Mouse (Mus musculus) midbrain, embryonic 10.5 days (tissue): ENCODE results near the gene Lipc. TPM values are rescaled to one million over a fixed set of nuclear protein-coding genes. Genes with fewer than 3 reads are reported as not detected.

ENCODE experiments used
- DNase-seq: peaks from one replicate; pipeline ENCODE4 v3.0.0-alpha.2; 2017; ENCODE audit warnings: low spot score
- H3K27ac ChIP-seq: fragments of 300-500 bp; sonication (generic); replicated peaks from 2 replicates; pipeline ENCODE4 v1.5.1; 2016; ENCODE audit warnings: mild to moderate bottlenecking
- H3K27me3 ChIP-seq: fragments of 300-500 bp; sonication (generic); 2 replicates; pipeline ENCODE4 v1.6.1; 2016; ENCODE audit warnings: low read depth, mild to moderate bottlenecking; ENCODE audit not compliant: poor library complexity, severe bottlenecking
- H3K36me3 ChIP-seq: fragments of 300-500 bp; sonication (generic); 2 replicates; pipeline ENCODE4 v1.6.1; 2016; ENCODE audit warnings: mild to moderate bottlenecking, moderate library complexity
- H3K4me1 ChIP-seq: fragments of 300-500 bp; sonication (generic); 2 replicates; pipeline ENCODE4 v1.6.1; 2016
- H3K4me3 ChIP-seq: fragments of 300-500 bp; sonication (generic); 2 replicates; pipeline ENCODE4 v1.5.1; 2016; ENCODE audit warnings: mild to moderate bottlenecking, moderate library complexity
- H3K9me3 ChIP-seq: fragments of 300-500 bp; sonication (generic); replicated peaks from 2 replicates; pipeline ENCODE4 v1.6.1; 2016; ENCODE audit warnings: mild to moderate bottlenecking
- WGBS: fragments of 180-500 bp; shearing (Covaris S2); methylation state at CpG from one replicate; pipeline ENCODE4 v1.1.7; 2016; 5-methylcytosine and 5-hydroxymethylcytosine counted together
- polyA plus RNA-seq: library from polyadenylated mRNA; unstranded; fragments of >200 nt; fragmentation: Nextera tagmentation; extraction: Ambion mirVana; gene quantifications from 2 replicates; pipeline ENCODE4 v1.2.1, GENCODE M21; 2016

Lipc gene
- polyA plus RNA-seq, 1 experiment from 2014 or later = not detected

DNA sequence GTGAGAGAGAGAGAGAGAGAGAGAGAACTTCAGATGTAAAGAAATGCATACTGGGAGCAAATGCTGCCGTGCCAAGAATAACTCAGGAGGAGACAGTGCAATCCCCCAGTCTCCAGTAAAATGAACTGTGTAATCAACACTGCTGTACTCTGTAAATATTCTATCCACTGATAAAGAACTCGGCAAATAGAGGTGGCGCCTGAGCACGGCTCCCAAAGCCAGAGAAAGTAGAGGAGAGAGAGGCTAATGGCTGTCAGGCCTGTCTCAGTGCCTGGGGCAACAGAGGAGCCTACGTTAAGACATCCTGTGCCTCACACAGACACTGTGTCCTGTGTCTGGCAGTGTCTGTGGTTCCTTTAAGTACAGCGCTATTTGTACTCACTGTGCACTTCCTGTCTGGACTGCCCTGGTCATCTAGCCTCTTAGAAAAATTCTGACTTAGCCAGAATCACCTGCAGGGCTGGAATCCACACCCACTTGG lies 111.1 kb downstream of the Lipc start:
- Histone ChIP-seq H3K27ac (0 out of 2 replicates have a peak overlapping the region, but pooled peaks have one; percentile 11), H3K4me1 (0 out of 2 replicates have a peak, but pooled peaks cover 4% of the 10 kb centered on the region), H3K36me3 (no peaks in the 10 kb centered on the region), H3K4me3 (no peak overlapping the region), H3K9me3 (no peaks in the 10 kb centered on the region), H3K27me3 (no peaks in the 10 kb centered on the region)
- WGBS = 81% methylated on average over 6 of the region's 6 CpGs
- DNase-seq = no peak

DNA sequence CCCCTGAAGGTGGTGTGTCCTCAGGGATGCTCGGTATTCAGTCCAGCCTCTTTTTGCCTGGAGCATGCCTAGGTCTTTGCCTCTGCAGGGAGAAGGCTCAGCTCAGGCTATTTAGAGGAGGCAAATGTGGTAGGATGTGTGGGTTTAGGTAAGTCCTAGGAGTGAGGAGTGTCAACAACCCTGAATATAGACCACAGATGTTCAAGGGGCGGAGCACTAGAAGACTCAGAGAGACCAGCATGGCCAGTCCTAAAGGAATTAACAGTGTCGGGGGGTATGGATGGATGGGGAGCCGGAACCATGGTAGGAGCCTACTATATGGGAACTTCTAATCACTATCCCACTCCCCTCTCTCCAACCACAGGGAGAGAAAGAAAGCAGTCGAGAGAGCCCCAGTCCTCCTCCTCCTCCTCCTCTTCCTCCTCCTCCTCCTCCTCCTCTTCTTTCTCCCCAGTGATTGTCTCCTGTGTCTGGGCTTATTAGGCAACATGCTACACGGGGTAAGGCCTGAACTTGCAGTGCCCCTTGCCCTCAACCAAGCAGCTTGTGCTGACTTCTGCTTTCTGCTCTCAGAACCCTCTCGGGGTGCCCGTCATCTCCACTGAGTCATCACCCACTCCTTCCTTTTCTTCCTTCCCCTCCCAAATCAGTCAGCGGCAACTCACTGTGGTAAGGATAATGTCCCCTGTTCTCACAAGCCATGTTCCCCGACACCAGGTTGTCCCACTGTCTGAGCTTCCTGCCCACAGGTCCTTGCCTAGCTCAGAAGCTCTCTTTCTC lies 113.7 kb downstream of the Lipc start:
- Histone ChIP-seq H3K27me3 (no peaks in the 10 kb centered on the region), H3K27ac (peak overlapping the region; percentile 1; the same call in 1 of the 2 replicates), H3K36me3 (no peaks in the 10 kb centered on the region), H3K9me3 (no peaks in the 10 kb centered on the region; the same call in 1 of the 2 replicates), H3K4me1 (0 out of 2 replicates have a peak, but pooled peaks cover 4% of the 10 kb centered on the region), H3K4me3 (no peak overlapping the region)
- DNase-seq = no peak
- WGBS = 86% methylated on average over 10 of the region's 10 CpGs

GRCm38 (mm10) chr9:70834730-70835154 lies 117.3 kb downstream of the Lipc start:
- H3K27me3 ChIP-seq = no peaks in the 10 kb centered on the region
- H3K27ac ChIP-seq = no peak overlapping the region
- no peaks in the 10 kb centered on the region for H3K4me1 ChIP-seq
- H3K4me3 ChIP-seq = no peak overlapping the region
- no peaks in the 10 kb centered on the region; the same call in 1 of the 2 replicates for H3K9me3 ChIP-seq
- no peaks in the 10 kb centered on the region for H3K36me3 ChIP-seq
- WGBS = 73% methylated on average over 4 of the region's 4 CpGs
- no peak for DNase-seq

- Histone ChIP-seq H3K4me1 (no peaks in the 10 kb centered on the region), H3K4me3 (no peak overlapping the region), H3K27ac (no peak overlapping the region), H3K9me3 (no peaks in the 10 kb centered on the region; the same call in 1 of the 2 replicates), H3K36me3 (no peaks in the 10 kb centered on the region), H3K27me3 (no peaks in the 10 kb centered on the region)
- 87% methylated on average over 3 of the region's 3 CpGs for WGBS
- no peak for DNase-seq
Measured at GRCm38 (mm10) chr9:70834217-70834616, 117.8 kb downstream of the Lipc start.

- WGBS = 91% methylated on average over 6 of the region's 6 CpGs
- no peaks in the 10 kb centered on the region; the same call in 1 of the 2 replicates for H3K9me3 ChIP-seq
- no peaks in the 10 kb centered on the region for H3K36me3 ChIP-seq
- H3K4me1 ChIP-seq = no peaks in the 10 kb centered on the region
- H3K27me3 ChIP-seq = no peaks in the 10 kb centered on the region
- no peak for DNase-seq
- no peak overlapping the region for H3K4me3 ChIP-seq
- no peak overlapping the region for H3K27ac ChIP-seq
Measured at GRCm38 (mm10) chr9:70833111-70833908, 118.7 kb downstream of the Lipc start.

DNA sequence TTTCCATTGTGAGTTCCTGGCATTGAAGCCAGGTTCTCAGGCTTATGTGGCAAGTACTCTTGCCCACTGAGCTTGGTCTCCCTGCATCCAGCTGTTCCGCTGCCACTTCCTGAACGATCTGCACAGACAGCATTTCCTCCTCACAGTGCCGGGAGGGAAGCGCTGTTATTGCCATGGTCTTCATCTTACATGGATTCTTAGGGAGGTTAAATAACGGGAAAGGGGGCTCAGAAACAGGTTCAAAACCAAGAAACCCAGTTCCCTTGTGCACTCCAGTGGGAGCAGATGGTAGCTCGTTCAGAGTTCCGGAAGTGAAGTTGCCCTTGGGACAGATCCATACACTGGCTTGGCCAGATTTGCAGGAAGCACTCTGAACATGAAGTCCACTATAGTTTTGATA lies 119.8 kb downstream of the Lipc start:
- WGBS = 89% methylated on average over 7 of the region's 7 CpGs
- DNase-seq = no peak
- Histone ChIP-seq H3K27ac (no peak overlapping the region), H3K4me3 (no peak overlapping the region), H3K4me1 (no peaks in the 10 kb centered on the region), H3K9me3 (no peaks in the 10 kb centered on the region; the same call in 1 of the 2 replicates), H3K36me3 (no peaks in the 10 kb centered on the region), H3K27me3 (no peaks in the 10 kb centered on the region)

GRCm38 (mm10) chr9:70830844-70831529 lies 121.0 kb downstream of the Lipc start:
- no peaks in the 10 kb centered on the region; the same call in 1 of the 2 replicates for H3K9me3 ChIP-seq
- no peaks in the 10 kb centered on the region for H3K4me1 ChIP-seq
- H3K36me3 ChIP-seq = no peaks in the 10 kb centered on the region
- no peak overlapping the region for H3K4me3 ChIP-seq
- H3K27ac ChIP-seq = no peak overlapping the region
- DNase-seq = no peak
- WGBS = 79% methylated on average over 6 of the region's 6 CpGs
- H3K27me3 ChIP-seq = no peaks in the 10 kb centered on the region

DNA sequence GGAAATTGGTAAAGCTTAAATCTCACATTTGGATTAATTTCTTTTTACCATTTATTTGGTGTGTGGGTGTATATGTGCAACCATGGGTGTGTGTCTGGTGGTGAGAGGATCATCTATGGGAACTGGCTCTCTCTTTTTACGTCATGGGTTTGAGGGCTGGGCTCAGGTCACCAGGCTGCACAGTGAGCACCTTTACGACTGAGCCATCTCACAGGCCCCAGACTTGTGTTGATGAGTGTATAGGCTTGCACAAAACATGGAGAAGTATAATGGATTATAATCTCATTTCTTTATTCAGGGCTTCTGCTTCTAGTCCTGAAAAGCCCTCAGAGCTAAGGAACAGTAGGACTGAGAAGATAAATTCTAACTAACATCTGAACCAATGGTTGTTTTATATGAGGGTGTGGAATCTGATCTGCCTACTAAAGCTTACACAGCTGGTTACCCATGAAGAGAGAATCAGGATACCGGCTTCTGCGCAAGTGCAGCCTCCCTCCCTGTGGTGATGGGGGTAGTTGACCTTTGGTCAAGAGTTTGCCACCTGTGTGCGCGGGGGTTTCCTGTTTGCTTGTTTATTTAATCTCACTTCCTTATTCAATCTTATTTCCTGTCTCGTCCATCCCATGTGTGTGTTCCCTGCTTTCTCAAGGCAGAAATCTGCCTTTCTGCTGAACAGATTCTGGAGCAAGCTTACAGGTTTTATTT lies 122.1 kb downstream of the Lipc start:
- DNase-seq = no peak
- Histone ChIP-seq H3K27ac (no peak overlapping the region), H3K4me1 (no peaks in the 10 kb centered on the region), H3K27me3 (no peaks in the 10 kb centered on the region), H3K36me3 (no peaks in the 10 kb centered on the region), H3K9me3 (no peaks in the 10 kb centered on the region; the same call in 1 of the 2 replicates), H3K4me3 (no peak overlapping the region)
- WGBS = 74% methylated on average over 7 of the region's 7 CpGs

DNA sequence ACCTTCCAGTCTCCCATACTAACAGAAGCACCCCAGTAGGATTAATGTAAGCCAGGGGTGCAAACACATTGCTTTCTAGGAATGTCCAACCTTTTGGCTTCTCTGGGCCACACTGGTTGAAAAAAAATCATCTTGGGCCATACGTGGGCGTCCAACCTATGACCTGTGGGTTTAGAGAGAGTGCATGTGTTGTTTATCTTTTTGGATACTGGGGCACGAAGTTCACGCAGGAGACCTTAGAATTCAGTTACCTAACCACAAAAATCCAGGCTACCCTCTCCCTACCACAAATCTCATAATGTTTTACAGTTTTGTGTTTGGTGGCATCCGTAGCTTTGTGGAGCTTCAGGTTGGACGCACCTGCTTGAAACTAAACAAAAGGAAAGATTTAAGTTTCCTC lies 124.1 kb downstream of the Lipc start:
- no peaks in the 10 kb centered on the region for H3K36me3 ChIP-seq
- no peak overlapping the region for H3K4me3 ChIP-seq
- WGBS = 92% methylated on average over 6 of the region's 6 CpGs
- DNase-seq = no peak
- no peak overlapping the region for H3K27ac ChIP-seq
- H3K4me1 ChIP-seq = no peaks in the 10 kb centered on the region
- no peaks in the 10 kb centered on the region for H3K27me3 ChIP-seq
- H3K9me3 ChIP-seq = no peaks in the 10 kb centered on the region

DNA sequence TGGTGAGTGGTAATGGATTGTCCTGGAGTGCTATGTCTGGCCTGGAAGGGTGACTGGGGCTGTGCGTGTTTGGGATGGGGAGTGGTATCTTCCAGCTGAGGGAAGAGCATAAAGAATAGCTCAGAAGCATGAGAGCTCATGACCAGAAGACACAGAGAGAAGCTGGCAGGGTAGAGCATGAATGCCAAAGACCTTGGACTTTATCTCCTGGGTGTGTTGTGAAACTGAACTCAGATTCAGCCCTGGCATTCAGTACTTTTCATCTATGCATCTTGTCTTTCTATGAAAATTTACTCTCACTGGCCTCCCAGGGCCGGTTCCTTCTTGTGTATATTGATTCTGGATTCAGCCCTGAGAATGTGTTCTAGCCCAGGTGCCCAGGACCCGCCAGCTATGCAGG lies 127.9 kb downstream of the Lipc start:
- Histone ChIP-seq H3K4me3 (no peak overlapping the region), H3K27ac (no peak overlapping the region), H3K9me3 (no peaks in the 10 kb centered on the region), H3K4me1 (no peaks in the 10 kb centered on the region), H3K36me3 (no peaks in the 10 kb centered on the region), H3K27me3 (no peaks in the 10 kb centered on the region)
- WGBS = 84% methylated on average over 3 of the region's 3 CpGs
- DNase-seq = no peak

DNA sequence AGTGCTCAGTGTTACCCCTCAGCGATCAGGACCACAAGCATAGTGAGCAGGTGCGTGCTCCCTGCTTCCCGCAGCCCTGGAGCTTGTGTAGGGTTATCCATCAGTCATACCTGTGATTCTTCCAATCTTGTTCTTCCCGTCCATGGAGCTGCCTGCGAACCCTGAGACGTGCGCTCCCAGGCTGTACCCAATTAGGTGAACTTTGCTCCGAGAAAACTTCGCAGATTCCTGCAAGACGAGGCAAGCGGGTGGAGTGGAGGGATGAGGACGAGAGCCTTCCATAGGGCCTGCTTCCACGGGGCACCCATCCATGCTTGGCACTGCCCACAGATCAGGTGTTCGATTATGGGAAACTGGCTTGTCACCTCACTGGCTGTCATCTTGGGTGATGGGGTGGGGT lies 133.3 kb downstream of the Lipc start:
- Histone ChIP-seq H3K36me3 (no peaks in the 10 kb centered on the region), H3K27me3 (no peaks in the 10 kb centered on the region), H3K27ac (no peak overlapping the region), H3K4me3 (no peak overlapping the region), H3K4me1 (peaks cover 16% of the 10 kb centered on the region), H3K9me3 (no peaks in the 10 kb centered on the region)
- DNase-seq = no peak
- WGBS = 83% methylated on average over 14 of the region's 14 CpGs

- H3K4me3 ChIP-seq = no peak overlapping the region
- no peak for DNase-seq
- H3K27me3 ChIP-seq = no peaks in the 10 kb centered on the region
- WGBS = 26% methylated on average over 1 of the region's 1 CpGs
- H3K27ac ChIP-seq = peak overlapping the region; percentile 68
- H3K9me3 ChIP-seq = no peaks in the 10 kb centered on the region
- H3K36me3 ChIP-seq = no peaks in the 10 kb centered on the region
- peaks cover 16% of the 10 kb centered on the region for H3K4me1 ChIP-seq
Measured at GRCm38 (mm10) chr9:70817396-70817795, 134.6 kb downstream of the Lipc start.
